Mouse (Mus musculus) urinary bladder, adult 2 months (tissue): Measurements from ENCODE around the gene Sh2b3. TPM values are rescaled to one million over a fixed set of nuclear protein-coding genes. Genes with fewer than 3 reads are reported as not detected.
"Not testable (repeated sequence)": the region's sequence is repeated elsewhere in the genome, so short reads cannot be mapped to it uniquely, and the experiment has no call there.

Experiments
- DNase-seq: peaks from one replicate; pipeline ENCODE4 v3.0.0; 2022; ENCODE audit warnings: low spot score
- polyA plus RNA-seq: library from polyadenylated mRNA; depleted of rRNA; stranded (reverse); fragments of >200 nt; gene quantifications from 2 replicates; pipeline ENCODE4 v1.2.3, GENCODE M21; 2012; rRNA removed

Sh2b3 gene
- 22.2 and 25.8 TPM in 2 replicates for polyA plus RNA-seq

- no peak for DNase-seq
These were observed at the start of gene Sh2b3 for GRCm38 (mm10) chr5:121837441-121838340. Gene Sh2b3, minus strand, starts transcription at chr5:121837646.

- DNase-seq, result no peak
These were observed 45.9 kb upstream of the Sh2b3 start for GRCm38 (mm10) chr5:121883356-121883755.

- no peak for DNase-seq
These were observed 41.8 kb upstream of the Sh2b3 start for GRCm38 (mm10) chr5:121879211-121879610.

- DNase-seq, result no peak
These were observed 41.3 kb upstream of the Sh2b3 start for GRCm38 (mm10) chr5:121878703-121879102.

- no peak for DNase-seq
These were observed 39.5 kb upstream of the Sh2b3 start for GRCm38 (mm10) chr5:121876901-121877300.

- no peak for DNase-seq
These were observed 37.6 kb upstream of the Sh2b3 start for GRCm38 (mm10) chr5:121875041-121875440.

GRCm38 (mm10) chr5:121872158-121872557, 34.7 kb upstream of the Sh2b3 start:
- DNase-seq, result peak; percentile 76

GRCm38 (mm10) chr5:121871515-121872030, 34.1 kb upstream of the Sh2b3 start:
- DNase-seq, result no peak

GRCm38 (mm10) chr5:121870832-121871231, 33.4 kb upstream of the Sh2b3 start:
- DNase-seq, result no peak

- no peak for DNase-seq
These were observed 30.5 kb upstream of the Sh2b3 start for GRCm38 (mm10) chr5:121867963-121868362.

GRCm38 (mm10) chr5:121864330-121864729, 26.9 kb upstream of the Sh2b3 start:
- no peak for DNase-seq

GRCm38 (mm10) chr5:121861964-121862363, 24.5 kb upstream of the Sh2b3 start:
- DNase-seq, result no peak

GRCm38 (mm10) chr5:121858427-121858826, 21.0 kb upstream of the Sh2b3 start:
- no peak for DNase-seq

GRCm38 (mm10) chr5:121856740-121857139, 19.3 kb upstream of the Sh2b3 start:
- DNase-seq, result no peak

- no peak for DNase-seq
These were observed 17.3 kb upstream of the Sh2b3 start for GRCm38 (mm10) chr5:121854768-121855167.

- no peak for DNase-seq
These were observed 16.1 kb upstream of the Sh2b3 start for GRCm38 (mm10) chr5:121853368-121854051.

GRCm38 (mm10) chr5:121849478-121850349, 12.3 kb upstream of the Sh2b3 start:
- no peak for DNase-seq

- peak; percentile 88 for DNase-seq
These were observed 11.3 kb upstream of the Sh2b3 start, which contains the start of gene Pheta1 for GRCm38 (mm10) chr5:121848743-121849142. Gene Pheta1, plus strand, starts transcription at chr5:121848984.

GRCm38 (mm10) chr5:121848035-121848519, 10.6 kb upstream of the Sh2b3 start:
- no peak for DNase-seq

GRCm38 (mm10) chr5:121847269-121847668, 9.8 kb upstream of the Sh2b3 start:
- not testable (repeated sequence) for DNase-seq

- DNase-seq, result no peak
These were observed 8.9 kb upstream of the Sh2b3 start for GRCm38 (mm10) chr5:121846322-121846721.
